Mouse (Mus musculus): ENCODE data around the gene Ccpg1os. TPM values are rescaled to one million over a fixed set of nuclear protein-coding genes. Genes with fewer than 3 reads are reported as not detected.

Ccpg1os gene
- polyA plus RNA-seq, 1 experiment from 2014 or later = 20.6 TPM

GRCm38 (mm10) chr9:72944286-72944685, 40.9 kb downstream of the Ccpg1os start:
- ATAC-seq (ENCODE audit: borderline replicate concordance, extremely low read depth, low FRiP score, low TSS enrichment) = no peak
- Histone ChIP-seq H3K36me3 (peaks cover 24% of the 10 kb centered on the region), H3K9me3 (no peaks in the 10 kb centered on the region), H3K27me3 (no peaks in the 10 kb centered on the region), H3K4me2 (no peak overlapping the region), H3K4me3 (no peak overlapping the region), H3K4me1 (no peaks in the 10 kb centered on the region), H3K27ac (no peak overlapping the region), H3K9ac (no peak overlapping the region)
- 85% methylated on average over 13 of the region's 13 CpGs for WGBS

GRCm38 (mm10) chr9:72943424-72943823, 41.8 kb downstream of the Ccpg1os start:
- H3K4me1 ChIP-seq = no peaks in the 10 kb centered on the region
- ATAC-seq (ENCODE audit: borderline replicate concordance, extremely low read depth, low FRiP score, low TSS enrichment) = no peak
- peaks cover 24% of the 10 kb centered on the region for H3K36me3 ChIP-seq
- H3K27ac ChIP-seq = no peak overlapping the region
- H3K27me3 ChIP-seq = no peaks in the 10 kb centered on the region
- no peak overlapping the region for H3K9ac ChIP-seq
- 54% methylated on average over 3 of the region's 3 CpGs for WGBS
- H3K4me2 ChIP-seq = no peak overlapping the region
- H3K9me3 ChIP-seq = no peaks in the 10 kb centered on the region
- no peak overlapping the region for H3K4me3 ChIP-seq

DNA sequence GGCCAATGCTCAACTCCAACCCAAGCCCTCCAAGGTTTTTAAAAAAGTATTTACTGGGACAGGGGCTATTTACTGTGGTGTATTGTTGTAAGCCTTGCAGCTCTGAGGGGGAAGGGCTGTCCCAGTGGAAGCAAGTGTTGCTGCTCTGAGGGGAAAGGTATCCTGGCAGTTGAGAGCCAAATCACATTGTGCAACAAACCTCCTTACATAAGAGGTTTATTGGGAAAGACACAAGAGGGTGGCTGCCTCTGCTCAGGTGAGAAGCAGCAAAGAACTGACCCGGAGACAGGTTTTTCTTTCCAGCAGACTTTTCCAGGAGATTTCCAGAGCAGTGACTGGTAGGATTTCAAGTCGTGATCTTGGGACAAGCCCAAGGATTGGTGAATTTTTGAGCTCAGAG, 48.9 kb downstream of the Ccpg1os start:
- no peaks in the 10 kb centered on the region for H3K4me1 ChIP-seq
- H3K4me3 ChIP-seq = no peak overlapping the region
- H3K9ac ChIP-seq = no peak overlapping the region
- H3K4me2 ChIP-seq = no peak overlapping the region
- H3K36me3 ChIP-seq = no peaks in the 10 kb centered on the region
- no peak for ATAC-seq (ENCODE audit: borderline replicate concordance, extremely low read depth, low FRiP score, low TSS enrichment)
- H3K27ac ChIP-seq = no peak overlapping the region
- no peaks in the 10 kb centered on the region for H3K27me3 ChIP-seq
- 68% methylated on average over 2 of the region's 2 CpGs for WGBS
- no peaks in the 10 kb centered on the region for H3K9me3 ChIP-seq

DNA sequence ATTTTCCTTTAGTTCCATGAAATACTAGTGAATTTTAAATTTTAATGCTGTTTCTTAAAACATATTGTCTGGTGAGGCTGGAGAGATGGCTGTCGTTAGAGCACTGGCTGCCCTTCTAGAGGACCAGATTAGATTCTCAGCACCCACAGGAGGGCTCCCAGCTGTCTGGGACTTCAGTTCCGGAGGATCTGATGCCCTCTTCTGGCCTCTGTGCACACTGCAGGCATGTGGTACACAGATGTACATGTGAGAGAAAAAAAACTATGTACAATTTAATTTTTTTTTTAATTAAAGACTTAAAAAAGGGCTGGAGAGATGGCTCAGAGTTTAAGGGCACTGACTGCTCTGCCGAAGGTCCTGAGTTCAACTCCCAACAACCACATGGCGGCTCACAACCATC, 49.9 kb downstream of the Ccpg1os start:
- Histone ChIP-seq H3K27ac (no peak overlapping the region), H3K4me2 (no peak overlapping the region), H3K4me1 (no peaks in the 10 kb centered on the region), H3K27me3 (no peaks in the 10 kb centered on the region), H3K9me3 (no peaks in the 10 kb centered on the region), H3K36me3 (no peaks in the 10 kb centered on the region), H3K9ac (no peak overlapping the region), H3K4me3 (no peak overlapping the region)
- WGBS = 88% methylated on average over 4 of the region's 4 CpGs
- no peak for ATAC-seq (ENCODE audit: borderline replicate concordance, extremely low read depth, low FRiP score, low TSS enrichment)

DNA sequence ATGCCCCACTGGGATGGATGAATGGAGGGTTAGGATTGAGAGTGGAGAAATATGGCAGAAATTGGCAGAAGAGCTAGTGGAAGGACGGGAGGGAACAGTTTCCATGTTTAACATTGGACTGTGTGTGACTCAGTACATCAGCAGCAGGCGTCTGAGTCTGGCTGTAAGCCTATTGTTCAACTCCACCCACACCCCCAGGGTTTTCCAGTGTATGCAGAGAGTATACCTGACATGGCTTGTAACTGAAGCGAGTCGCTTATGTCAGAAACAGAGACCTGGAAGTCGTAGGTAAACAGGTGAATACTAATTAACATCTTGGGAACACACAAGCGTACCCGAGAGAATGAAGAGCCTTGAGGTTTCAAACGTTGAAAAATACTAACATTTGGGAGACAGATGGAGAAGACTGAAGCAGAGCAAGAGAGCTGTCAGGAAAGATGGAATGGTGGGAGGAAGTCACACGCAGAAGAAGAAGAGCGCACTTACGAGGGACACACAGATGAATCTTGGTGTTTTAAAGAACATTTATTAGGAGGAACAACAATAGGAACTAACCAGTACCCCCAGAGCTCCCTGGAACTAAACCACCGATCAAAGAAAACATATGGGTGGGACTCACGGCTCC, 53.9 kb downstream of the Ccpg1os start:
- Histone ChIP-seq H3K9ac (no peak overlapping the region), H3K4me2 (no peak overlapping the region), H3K27me3 (no peaks in the 10 kb centered on the region), H3K4me1 (peaks cover 10% of the 10 kb centered on the region), H3K36me3 (no peaks in the 10 kb centered on the region), H3K9me3 (no peaks in the 10 kb centered on the region), H3K4me3 (no peak overlapping the region), H3K27ac (no peak overlapping the region)
- WGBS = 80% methylated on average over 13 of the region's 13 CpGs
- no peak for ATAC-seq (ENCODE audit: borderline replicate concordance, extremely low read depth, low FRiP score, low TSS enrichment)

Small RNA genes lying within 50 kb of the gene (microRNA-seq; reads per million reads assigned to microRNA genes)
- gene Gm27353 = not detected

Other genes starting within 250 kb of the Ccpg1os start
- 0.50 and 0.58 TPM in 2 replicates for gene Prtg, start 178.5 kb downstream of the Ccpg1os start, polyA plus RNA-seq (2015; fragmentation: Nextera tagmentation; extraction: Ambion mirVana)
- 3.6 and 4.1 TPM in 2 replicates for gene Pygo1, start 59.7 kb downstream of the Ccpg1os start, polyA plus RNA-seq (2015; fragmentation: Nextera tagmentation; extraction: Ambion mirVana)
- gene Dyx1c1, start 26.6 kb downstream of the Ccpg1os start, polyA plus RNA-seq (2015; fragmentation: Nextera tagmentation; extraction: Ambion mirVana) = 1.2 and 1.6 TPM in 2 replicates
- gene Gm44503, start 26.5 kb downstream of the Ccpg1os start, polyA plus RNA-seq (2015; fragmentation: Nextera tagmentation; extraction: Ambion mirVana) = not detected in 2 replicates
- 28.7 and 31.3 TPM in 2 replicates for gene Ccpg1, start within 50 bp of the Ccpg1os start, polyA plus RNA-seq (2015; fragmentation: Nextera tagmentation; extraction: Ambion mirVana)
- 9.5 and 12.7 TPM in 2 replicates for gene Pigb, start 55.0 kb upstream of the Ccpg1os start, polyA plus RNA-seq (2015; fragmentation: Nextera tagmentation; extraction: Ambion mirVana)
- gene Rab27a, start 59.5 kb upstream of the Ccpg1os start, polyA plus RNA-seq (2015; fragmentation: Nextera tagmentation; extraction: Ambion mirVana) = 8.8 and 10.1 TPM in 2 replicates
- gene Khdc3, start 116.5 kb upstream of the Ccpg1os start, polyA plus RNA-seq (2015; fragmentation: Nextera tagmentation; extraction: Ambion mirVana) = 0.09 TPM in 1 of 2 replicates, not detected in the other
- not detected in 2 replicates for gene Gm20509, start 117.1 kb upstream of the Ccpg1os start, polyA plus RNA-seq (2015; fragmentation: Nextera tagmentation; extraction: Ambion mirVana)
- 98.4 and 108 TPM in 2 replicates for gene Rsl24d1, start 128.0 kb upstream of the Ccpg1os start, polyA plus RNA-seq (2015; fragmentation: Nextera tagmentation; extraction: Ambion mirVana)